ENCODE assay signal across 20 mouse cellular contexts in the genomic region with DNA sequence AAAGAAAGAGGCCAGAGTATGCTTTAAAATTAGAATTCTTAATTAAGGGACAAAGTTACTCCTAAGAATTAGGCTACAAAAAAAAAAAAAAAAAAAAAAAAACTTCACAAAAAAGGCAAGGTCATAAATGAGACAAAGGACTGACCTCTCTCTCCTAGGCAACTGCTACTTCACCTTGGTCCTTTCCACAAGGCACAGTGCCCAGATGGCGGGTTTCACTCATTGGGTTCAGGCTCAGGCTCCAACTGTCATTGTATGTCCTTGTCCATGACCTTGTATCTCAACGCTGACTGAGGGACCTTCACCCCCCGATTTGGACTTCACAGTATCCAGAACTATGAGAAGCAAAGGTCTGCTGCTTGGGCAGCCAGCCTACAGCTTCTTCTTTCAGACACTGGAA.
"Had no signal": no experiment of that assay in that cellular context is flagged by ENCODE, and none has a peak within 500 bp of the region (broad histone marks: within the 10 kb centered on the region; RNA-seq: fewer than 3 reads in every experiment).

No protein-coding gene starts in this region.

- H3K27me3 ChIP-seq: liver, embryonic 13.5 days; neural tube, embryonic 15.5 days had no signal

- H3K27ac ChIP-seq: kidney, postnatal 0 days; layer of hippocampus, adult 2 months; left cerebral cortex, adult 2 months; liver, embryonic 13.5 days; stomach, postnatal 0 days had no signal

- H3K4me3 ChIP-seq: layer of hippocampus, adult 2 months; left cerebral cortex, adult 2 months; liver, embryonic 13.5 days; myocyte; neural tube, embryonic 15.5 days had no signal

- H3K4me1 ChIP-seq: liver, embryonic 13.5 days; neural tube, embryonic 15.5 days had no signal

- H3K36me3 ChIP-seq: liver, embryonic 13.5 days; neural tube, embryonic 15.5 days had no signal

- H3K9me3 ChIP-seq: liver, embryonic 13.5 days; neural tube, embryonic 15.5 days had no signal

- H3K9ac ChIP-seq: liver, embryonic 13.5 days; neural tube, embryonic 15.5 days had no signal

- DNase-seq: kidney, adult 2 months; kidney, postnatal 25 days; layer of hippocampus, adult 9-11 months; liver, embryonic 13.5 days; lung, adult 2 months; lung, postnatal 14 days; lung, postnatal 4 days; right cerebral cortex, adult 18-20 months; right cerebral cortex, postnatal 14 days; right cerebral cortex, postnatal 4 days; thymus, adult 2 months; thymus, postnatal 14 days; thymus, postnatal 4 days had no signal

- ATAC-seq: intestine, postnatal 0 days had no signal

- H3K4me2 ChIP-seq: liver, embryonic 13.5 days; neural tube, embryonic 15.5 days had no signal
